Mouse (Mus musculus): Measurements from ENCODE around the gene Rnf181. TPM values are rescaled to one million over a fixed set of nuclear protein-coding genes. Genes with fewer than 3 reads are reported as not detected.

Gene Rnf181
- polyA plus RNA-seq, 1 experiment from 2014 or later: 111 TPM

DNA sequence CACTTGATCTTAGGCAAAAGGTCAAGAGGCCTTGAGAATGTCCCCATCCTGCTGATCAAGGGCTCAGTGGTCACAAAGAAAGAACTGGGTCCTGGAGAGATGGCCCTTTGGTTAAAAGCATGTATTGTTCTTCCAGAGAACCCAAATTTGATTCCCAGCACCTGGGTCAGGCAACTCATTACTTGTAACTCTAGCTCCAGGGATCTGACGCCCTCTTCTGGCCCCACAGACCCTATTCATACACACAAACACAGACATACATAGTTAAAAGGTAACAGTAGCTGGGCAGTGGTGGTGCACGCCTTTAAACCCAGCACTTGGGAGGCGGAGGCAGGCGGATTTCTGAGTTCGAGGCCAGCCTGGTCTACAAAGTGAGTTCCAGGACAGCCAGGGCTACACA lies 25.6 kb upstream of the Rnf181 start:
- Histone ChIP-seq H3K27me3 (ENCODE audit: low read depth, poor library complexity, severe bottlenecking) (peaks cover 30% of the 10 kb centered on the region), H3K4me3 (no peak overlapping the region), H3K36me3 (no peaks in the 10 kb centered on the region), H3K9me3 (replicated peaks) (no peaks in the 10 kb centered on the region), H3K4me1 (peaks cover 26% of the 10 kb centered on the region), H3K27ac (replicated peaks) (no peak overlapping the region)
- WGBS: 86% methylated on average over 5 of the region's 5 CpGs
- DNase-seq (ENCODE audit: low spot score): no peak

DNA sequence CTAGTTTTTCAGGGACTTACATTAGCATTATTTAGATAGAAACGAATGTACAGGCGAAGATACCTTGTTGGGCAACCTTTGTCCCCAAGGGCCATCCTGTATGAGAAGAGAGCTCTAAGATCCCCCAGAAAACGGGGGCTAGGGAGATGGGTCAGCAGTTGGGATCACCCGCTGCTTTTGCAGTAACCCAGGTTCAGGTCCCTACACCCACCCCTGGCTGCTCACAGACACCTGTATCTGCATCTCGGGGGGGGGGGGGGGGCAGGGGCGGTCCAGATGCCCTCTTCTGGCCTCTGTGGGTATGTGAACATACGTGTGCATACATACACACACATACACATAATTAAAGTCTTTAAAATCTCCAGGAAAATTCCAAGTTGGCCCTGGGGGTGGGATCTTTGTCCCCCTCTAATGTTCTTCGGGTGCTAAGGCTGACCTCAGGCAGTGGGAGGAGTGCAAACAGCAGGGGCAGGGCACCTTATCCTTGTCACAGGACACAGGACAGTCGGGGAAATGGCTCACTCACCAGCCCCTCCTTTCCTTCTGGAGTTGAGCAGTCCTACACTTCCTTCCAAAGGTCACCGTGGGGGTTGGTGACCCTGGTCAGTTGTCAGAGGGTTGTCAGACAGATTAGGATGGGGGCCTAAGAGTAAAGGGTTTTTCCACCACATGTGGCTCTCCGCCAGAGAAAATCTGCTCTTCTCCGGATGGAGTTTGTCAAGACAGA lies 24.2 kb upstream of the Rnf181 start:
- WGBS: 11% methylated on average over 12 of the region's 12 CpGs
- Histone ChIP-seq H3K9me3 (replicated peaks) (no peaks in the 10 kb centered on the region), H3K4me1 (peaks cover 26% of the 10 kb centered on the region), H3K27ac (replicated peaks) (peak overlapping the region; percentile 83), H3K4me3 (peak overlapping the region; percentile 56), H3K27me3 (ENCODE audit: low read depth, poor library complexity, severe bottlenecking) (peaks cover 30% of the 10 kb centered on the region), H3K36me3 (no peaks in the 10 kb centered on the region)
- DNase-seq (ENCODE audit: low spot score): peak; percentile 52

DNA sequence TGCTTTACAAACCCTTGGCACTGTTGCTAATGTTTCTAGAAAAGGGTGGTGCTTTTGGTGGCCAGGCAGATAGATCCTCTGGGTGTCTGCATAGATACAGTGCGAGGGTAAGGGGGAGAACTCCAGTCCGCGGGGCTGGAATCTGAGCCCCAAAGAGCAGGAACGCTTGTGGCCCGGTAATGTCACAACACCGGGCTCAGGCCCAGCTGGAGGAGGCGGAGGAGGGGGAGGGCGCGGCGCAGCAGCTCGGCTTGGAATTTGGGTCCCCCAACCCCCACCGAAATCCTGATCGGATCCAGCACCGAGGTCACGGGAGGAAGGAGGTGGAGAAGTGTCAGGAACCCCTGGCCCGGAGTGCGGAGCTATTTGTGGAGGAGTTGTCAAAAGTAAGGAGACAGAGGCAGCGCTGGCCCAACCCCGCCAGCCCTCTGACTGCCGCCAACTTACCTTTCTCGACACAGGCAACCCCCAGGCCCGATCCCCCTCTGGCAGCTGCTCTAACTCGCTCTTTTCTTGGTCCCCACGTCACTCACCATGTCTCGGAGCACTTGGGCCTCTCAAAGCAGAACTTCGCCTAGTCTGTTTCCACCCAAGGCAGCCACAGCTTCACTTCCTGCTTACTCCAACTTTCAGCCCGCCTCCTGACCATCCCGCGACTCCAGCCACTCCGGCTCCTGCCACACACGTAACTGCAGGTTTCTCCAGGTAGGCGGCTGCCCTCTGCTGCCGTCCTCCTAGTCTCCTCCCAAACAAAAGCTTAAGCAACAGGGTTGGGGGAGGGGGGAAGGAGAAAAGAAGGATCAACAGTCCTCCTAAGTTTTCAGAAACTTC lies 23.4 kb upstream of the Rnf181 start, which contains the start of gene Vamp8:
Gene Vamp8 (minus strand): TSS at position 763 of the 831 bp plus-strand sequence.
- Histone ChIP-seq H3K9me3 (replicated peaks) (no peaks in the 10 kb centered on the region), H3K27me3 (ENCODE audit: low read depth, poor library complexity, severe bottlenecking) (peaks cover 28% of the 10 kb centered on the region), H3K36me3 (no peaks in the 10 kb centered on the region), H3K4me1 (peaks cover 26% of the 10 kb centered on the region), H3K27ac (replicated peaks) (peak within 1 kb of the TSS; percentile 83), H3K4me3 (peak within 1 kb of the TSS; percentile 56)
- WGBS: 2% methylated on average over 33 of the region's 33 CpGs
- peak; percentile 59 for DNase-seq (ENCODE audit: low spot score)

DNA sequence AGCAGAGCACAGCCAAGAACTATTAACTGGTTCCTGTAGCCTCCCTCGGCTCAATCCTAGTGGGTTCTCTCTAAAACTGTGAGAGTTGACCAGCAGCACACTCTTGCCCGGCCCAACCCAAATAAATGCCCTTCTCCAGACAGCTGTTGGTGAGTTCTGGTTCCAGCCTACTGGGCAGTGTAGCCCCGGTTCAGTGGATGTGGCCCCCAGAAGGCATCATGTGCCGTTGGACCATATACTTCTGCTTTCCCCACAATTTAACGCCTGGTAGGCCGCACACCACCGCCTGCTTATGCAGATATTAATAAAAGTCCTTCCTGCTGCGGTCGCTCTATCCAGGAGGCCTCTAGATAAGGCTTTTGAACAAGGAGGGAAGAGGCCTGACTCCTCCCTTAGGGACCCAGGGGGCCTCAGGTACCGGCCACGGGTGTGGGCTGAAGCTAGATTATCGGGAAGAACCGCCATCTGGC lies 22.8 kb upstream of the Rnf181 start:
- H3K27me3 ChIP-seq (ENCODE audit: low read depth, poor library complexity, severe bottlenecking): peaks cover 25% of the 10 kb centered on the region
- DNase-seq (ENCODE audit: low spot score): peak; percentile 21
- H3K27ac ChIP-seq (replicated peaks): peak overlapping the region; percentile 83
- no peaks in the 10 kb centered on the region for H3K9me3 ChIP-seq (replicated peaks)
- H3K4me3 ChIP-seq: peak overlapping the region; percentile 56
- H3K36me3 ChIP-seq: no peaks in the 10 kb centered on the region
- peaks cover 26% of the 10 kb centered on the region for H3K4me1 ChIP-seq
- 33% methylated on average over 13 of the region's 13 CpGs for WGBS

- H3K27me3 ChIP-seq (ENCODE audit: low read depth, poor library complexity, severe bottlenecking): peaks cover 25% of the 10 kb centered on the region
- no peak overlapping the region for H3K4me3 ChIP-seq
- no peak for DNase-seq (ENCODE audit: low spot score)
- no peaks in the 10 kb centered on the region for H3K9me3 ChIP-seq (replicated peaks)
- H3K36me3 ChIP-seq: no peaks in the 10 kb centered on the region
- no peak overlapping the region for H3K27ac ChIP-seq (replicated peaks)
- 86% methylated on average over 6 of the region's 6 CpGs for WGBS
- H3K4me1 ChIP-seq: peaks cover 26% of the 10 kb centered on the region
Measured at GRCm38 (mm10) chr6:72388791-72389329, 22.1 kb upstream of the Rnf181 start.

GRCm38 (mm10) chr6:72388266-72388665 lies 21.5 kb upstream of the Rnf181 start:
- Histone ChIP-seq H3K36me3 (no peaks in the 10 kb centered on the region), H3K4me3 (no peak overlapping the region), H3K27ac (replicated peaks) (no peak overlapping the region), H3K4me1 (peaks cover 25% of the 10 kb centered on the region), H3K27me3 (ENCODE audit: low read depth, poor library complexity, severe bottlenecking) (peaks cover 25% of the 10 kb centered on the region), H3K9me3 (replicated peaks) (no peaks in the 10 kb centered on the region)
- WGBS: 71% methylated on average over 10 of the region's 10 CpGs
- no peak for DNase-seq (ENCODE audit: low spot score)

GRCm38 (mm10) chr6:72387816-72388215 lies 21.1 kb upstream of the Rnf181 start:
- 77% methylated on average over 3 of the region's 3 CpGs for WGBS
- Histone ChIP-seq H3K36me3 (no peaks in the 10 kb centered on the region), H3K27ac (replicated peaks) (no peak overlapping the region), H3K9me3 (replicated peaks) (no peaks in the 10 kb centered on the region), H3K4me1 (peaks cover 23% of the 10 kb centered on the region), H3K4me3 (no peak overlapping the region), H3K27me3 (ENCODE audit: low read depth, poor library complexity, severe bottlenecking) (peaks cover 25% of the 10 kb centered on the region)
- DNase-seq (ENCODE audit: low spot score): no peak

- peaks cover 23% of the 10 kb centered on the region for H3K4me1 ChIP-seq
- H3K27me3 ChIP-seq (ENCODE audit: low read depth, poor library complexity, severe bottlenecking): peaks cover 31% of the 10 kb centered on the region
- H3K27ac ChIP-seq (replicated peaks): no peak overlapping the region
- H3K4me3 ChIP-seq: no peak overlapping the region
- 96% methylated on average over 2 of the region's 2 CpGs for WGBS
- DNase-seq (ENCODE audit: low spot score): no peak
- no peaks in the 10 kb centered on the region for H3K9me3 ChIP-seq (replicated peaks)
- H3K36me3 ChIP-seq: no peaks in the 10 kb centered on the region
Measured at GRCm38 (mm10) chr6:72386561-72386960, 19.8 kb upstream of the Rnf181 start.

- Histone ChIP-seq H3K27me3 (ENCODE audit: low read depth, poor library complexity, severe bottlenecking) (peaks cover 35% of the 10 kb centered on the region), H3K4me3 (no peak overlapping the region), H3K36me3 (no peaks in the 10 kb centered on the region), H3K4me1 (peaks cover 14% of the 10 kb centered on the region), H3K27ac (replicated peaks) (no peak overlapping the region), H3K9me3 (replicated peaks) (no peaks in the 10 kb centered on the region)
- DNase-seq (ENCODE audit: low spot score): no peak
- WGBS: 90% methylated on average over 4 of the region's 4 CpGs
Measured at GRCm38 (mm10) chr6:72385258-72385657, 18.5 kb upstream of the Rnf181 start.

GRCm38 (mm10) chr6:72383952-72384351 lies 17.2 kb upstream of the Rnf181 start:
- H3K36me3 ChIP-seq: no peaks in the 10 kb centered on the region
- H3K27me3 ChIP-seq (ENCODE audit: low read depth, poor library complexity, severe bottlenecking): peaks cover 35% of the 10 kb centered on the region
- H3K9me3 ChIP-seq (replicated peaks): no peaks in the 10 kb centered on the region
- H3K4me3 ChIP-seq: no peak overlapping the region
- no peak overlapping the region for H3K27ac ChIP-seq (replicated peaks)
- DNase-seq (ENCODE audit: low spot score): no peak
- H3K4me1 ChIP-seq: peaks cover 8% of the 10 kb centered on the region
- 95% methylated on average over 7 of the region's 7 CpGs for WGBS

- no peak for DNase-seq (ENCODE audit: low spot score)
- H3K36me3 ChIP-seq: no peaks in the 10 kb centered on the region
- peaks cover 38% of the 10 kb centered on the region for H3K27me3 ChIP-seq (ENCODE audit: low read depth, poor library complexity, severe bottlenecking)
- WGBS: 83% methylated on average over 6 of the region's 6 CpGs
- H3K4me1 ChIP-seq: peaks cover 8% of the 10 kb centered on the region
- no peaks in the 10 kb centered on the region for H3K9me3 ChIP-seq (replicated peaks)
- no peak overlapping the region for H3K27ac ChIP-seq (replicated peaks)
- H3K4me3 ChIP-seq: no peak overlapping the region
Measured at GRCm38 (mm10) chr6:72383142-72383820, 16.5 kb upstream of the Rnf181 start.

- WGBS: 90% methylated on average over 6 of the region's 6 CpGs
- no peaks in the 10 kb centered on the region for H3K36me3 ChIP-seq
- H3K27ac ChIP-seq (replicated peaks): no peak overlapping the region
- no peak overlapping the region for H3K4me3 ChIP-seq
- DNase-seq (ENCODE audit: low spot score): no peak
- peaks cover 41% of the 10 kb centered on the region for H3K27me3 ChIP-seq (ENCODE audit: low read depth, poor library complexity, severe bottlenecking)
- H3K4me1 ChIP-seq: peaks cover 8% of the 10 kb centered on the region
- H3K9me3 ChIP-seq (replicated peaks): no peaks in the 10 kb centered on the region
Measured at GRCm38 (mm10) chr6:72382494-72382893, 15.7 kb upstream of the Rnf181 start.

Data from midbrain, embryonic 10.5 days (tissue).